Mouse (Mus musculus): ENCODE data around the gene Cyb5r4.
A peak's percentile ranks its signal among the peaks of the same experiment; 100 is the strongest.
"Not testable (repeated sequence)": the region's sequence is repeated elsewhere in the genome, so short reads cannot be mapped to it uniquely, and the experiment has no call there.

The Cyb5r4 gene

GRCm38 (mm10) chr9:87021778-87022523, at the start of gene Cyb5r4:
TSS of gene Cyb5r4 (plus strand) at chr9:87022014.
- peak; percentile 98 for DNase-seq (ENCODE audit: low read depth, low spot score)

GRCm38 (mm10) chr9:86972471-86972870, 49.3 kb upstream of the Cyb5r4 start:
- not testable (repeated sequence) for DNase-seq (ENCODE audit: low read depth, low spot score)

- no peak for DNase-seq (ENCODE audit: low read depth, low spot score)
These were observed 48.3 kb upstream of the Cyb5r4 start for GRCm38 (mm10) chr9:86973562-86973961.

- DNase-seq (ENCODE audit: low read depth, low spot score), result no peak
These were observed 44.9 kb upstream of the Cyb5r4 start for GRCm38 (mm10) chr9:86976896-86977295.

- DNase-seq (ENCODE audit: low read depth, low spot score), result no peak
These were observed 43.4 kb upstream of the Cyb5r4 start for GRCm38 (mm10) chr9:86978257-86978907.

- DNase-seq (ENCODE audit: low read depth, low spot score), result no peak
These were observed 41.8 kb upstream of the Cyb5r4 start for GRCm38 (mm10) chr9:86980048-86980447.

- DNase-seq (ENCODE audit: low read depth, low spot score), result no peak
These were observed 40.9 kb upstream of the Cyb5r4 start for GRCm38 (mm10) chr9:86980942-86981341.

GRCm38 (mm10) chr9:86981551-86981950, 40.3 kb upstream of the Cyb5r4 start:
- no peak for DNase-seq (ENCODE audit: low read depth, low spot score)

- no peak for DNase-seq (ENCODE audit: low read depth, low spot score)
These were observed 37.2 kb upstream of the Cyb5r4 start for GRCm38 (mm10) chr9:86984583-86984982.

- no peak for DNase-seq (ENCODE audit: low read depth, low spot score)
These were observed 36.7 kb upstream of the Cyb5r4 start for GRCm38 (mm10) chr9:86985105-86985504.

- no peak for DNase-seq (ENCODE audit: low read depth, low spot score)
These were observed 35.0 kb upstream of the Cyb5r4 start for GRCm38 (mm10) chr9:86986703-86987296.

- no peak for DNase-seq (ENCODE audit: low read depth, low spot score)
These were observed 32.0 kb upstream of the Cyb5r4 start for GRCm38 (mm10) chr9:86989822-86990221.

GRCm38 (mm10) chr9:86991758-86992157, 30.1 kb upstream of the Cyb5r4 start:
- DNase-seq (ENCODE audit: low read depth, low spot score), result no peak

- no peak for DNase-seq (ENCODE audit: low read depth, low spot score)
These were observed 24.6 kb upstream of the Cyb5r4 start for GRCm38 (mm10) chr9:86997046-86997691.

GRCm38 (mm10) chr9:86999956-87000582, 21.7 kb upstream of the Cyb5r4 start:
- DNase-seq (ENCODE audit: low read depth, low spot score), result no peak

- DNase-seq (ENCODE audit: low read depth, low spot score), result no peak
These were observed 16.9 kb upstream of the Cyb5r4 start for GRCm38 (mm10) chr9:87004701-87005434.

GRCm38 (mm10) chr9:87005435-87005779, 16.4 kb upstream of the Cyb5r4 start:
- no peak for DNase-seq (ENCODE audit: low read depth, low spot score)

GRCm38 (mm10) chr9:87008507-87008906, 13.3 kb upstream of the Cyb5r4 start:
- no peak for DNase-seq (ENCODE audit: low read depth, low spot score)

GRCm38 (mm10) chr9:87008919-87009318, 12.9 kb upstream of the Cyb5r4 start:
- no peak for DNase-seq (ENCODE audit: low read depth, low spot score)

- no peak for DNase-seq (ENCODE audit: low read depth, low spot score)
These were observed 6.4 kb upstream of the Cyb5r4 start, which contains the start of gene Ripply2 for GRCm38 (mm10) chr9:87015288-87015937. TSS of gene Ripply2 (plus strand) at chr9:87015537.

- no peak for DNase-seq (ENCODE audit: low read depth, low spot score)
These were observed 5.9 kb upstream of the Cyb5r4 start for GRCm38 (mm10) chr9:87015938-87016294.

All from CD4-positive, CD25-positive, alpha-beta regulatory T cell, adult 2 months (primary cell).